Mouse (Mus musculus) left cerebral cortex, adult 11 months (tissue): Measurements from ENCODE around the gene Lamtor2.
A peak's percentile ranks its signal among the peaks of the same experiment; 100 is the strongest.
"Not testable (repeated sequence)": the region's sequence is repeated elsewhere in the genome, so short reads cannot be mapped to it uniquely, and the experiment has no call there.

Source experiments
- DNase-seq: peaks from one replicate; pipeline ENCODE4 v3.0.0; 2022; ENCODE audit warnings: low spot score

Lamtor2 gene

GRCm38 (mm10) chr3:88552676-88553524 lies at the start of gene Lamtor2:
Gene Lamtor2 (minus strand): TSS chr3:88553074.
- DNase-seq, result peak; percentile 96

- DNase-seq, result no peak
Measured at GRCm38 (mm10) chr3:88602466-88602865, 49.6 kb upstream of the Lamtor2 start.

- not testable (repeated sequence) for DNase-seq
Measured at GRCm38 (mm10) chr3:88596547-88596946, 43.7 kb upstream of the Lamtor2 start.

DNA sequence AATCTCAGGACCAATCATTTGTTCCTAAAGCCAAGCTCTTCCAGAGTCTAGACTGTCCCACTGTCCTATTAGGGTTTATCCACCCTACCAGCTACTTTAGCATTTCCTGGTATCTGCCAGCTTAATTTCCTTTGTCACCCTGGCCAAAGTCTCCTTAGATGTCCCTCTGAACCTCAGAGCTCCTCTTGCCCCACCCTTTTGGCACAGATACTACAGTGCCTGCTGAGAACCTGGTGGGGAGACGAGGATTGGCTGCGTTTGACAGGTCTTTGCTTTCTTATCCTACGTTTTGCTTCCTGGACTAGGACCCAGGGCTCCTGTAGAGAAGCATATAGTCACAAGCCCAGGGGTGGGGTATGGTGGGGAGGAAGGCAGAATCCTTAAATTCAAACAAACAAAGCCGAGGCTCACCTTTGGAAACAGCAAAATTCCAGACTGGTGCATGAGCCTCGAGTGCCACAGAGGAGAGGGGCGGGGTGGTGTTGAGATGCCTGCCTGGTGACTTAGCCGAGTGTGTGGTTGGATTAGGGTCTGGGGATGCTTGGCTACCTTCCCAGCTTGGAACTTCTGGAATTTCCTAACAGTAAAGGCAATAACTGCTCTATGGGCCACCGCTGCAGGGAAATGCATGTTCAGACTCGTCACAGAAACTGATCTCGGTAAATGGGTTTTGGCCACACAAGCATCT lies 41.2 kb upstream of the Lamtor2 start:
- DNase-seq, result no peak

DNA sequence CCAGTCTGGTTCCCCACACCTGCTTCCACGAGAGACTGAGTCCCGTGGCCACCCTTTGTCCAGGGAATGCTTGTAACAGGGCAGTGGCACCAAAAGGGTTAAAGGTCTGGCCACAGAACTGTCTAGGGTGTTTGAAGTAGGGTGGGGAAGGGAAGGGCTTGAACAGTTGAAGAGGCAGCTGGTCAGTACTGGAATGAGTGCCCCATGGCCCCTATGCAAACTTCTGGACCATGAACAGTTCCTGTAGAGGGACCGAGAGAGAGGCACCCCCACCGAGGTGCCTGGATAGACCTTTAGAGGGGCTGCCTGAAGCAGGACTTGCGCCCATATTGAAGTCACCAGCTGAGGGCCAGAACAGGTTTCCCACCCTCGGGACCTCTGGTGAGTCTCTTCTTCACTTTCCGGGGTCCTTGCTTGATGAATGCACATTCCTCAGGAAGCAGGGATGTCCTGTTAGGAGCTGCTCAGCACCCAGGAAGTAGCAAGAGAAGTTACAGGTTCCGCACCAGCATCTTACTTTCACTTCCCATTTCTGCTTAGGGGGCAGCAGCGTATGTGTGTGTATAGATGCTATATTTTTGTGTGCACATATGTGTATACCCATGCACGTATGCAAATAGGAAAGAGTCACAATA lies 40.2 kb upstream of the Lamtor2 start:
- DNase-seq, result no peak

DNA sequence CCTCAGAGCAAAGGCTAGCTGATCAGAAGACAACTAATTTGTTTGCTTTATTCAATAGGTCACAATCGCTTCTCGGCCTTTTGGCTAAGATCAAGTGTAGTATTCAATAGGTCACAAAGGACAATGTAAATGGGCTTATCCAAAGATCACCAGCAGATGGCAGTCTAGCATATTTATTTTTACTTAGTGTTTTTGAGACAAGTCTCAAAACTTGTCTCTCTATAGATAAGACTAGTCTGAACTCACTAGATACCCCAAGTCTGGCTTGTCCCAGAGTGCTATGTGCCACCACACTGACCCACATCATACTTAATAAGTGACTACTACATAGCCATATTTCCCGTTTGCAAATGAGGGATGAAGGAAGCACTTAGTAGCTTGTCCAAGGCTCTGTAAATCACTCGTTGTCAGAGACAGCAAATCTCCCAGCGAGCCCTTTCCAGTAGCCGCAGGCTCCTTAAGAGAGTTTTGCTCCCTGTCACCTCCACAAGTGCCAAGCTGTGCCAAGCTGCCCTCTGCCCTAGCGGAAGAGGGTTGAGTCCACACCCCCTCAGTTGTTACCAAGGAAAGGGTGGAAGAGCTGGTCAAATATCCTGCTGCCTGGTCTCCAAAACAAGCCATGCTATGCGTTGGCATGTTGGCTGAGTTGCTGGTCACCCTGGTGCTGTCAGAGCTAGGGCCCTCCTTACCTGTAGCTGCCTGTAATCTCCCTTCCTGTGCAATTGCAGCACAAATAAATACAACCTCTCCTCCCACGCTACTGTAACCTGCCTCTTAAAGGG lies 39.3 kb upstream of the Lamtor2 start:
- DNase-seq, result no peak

DNA sequence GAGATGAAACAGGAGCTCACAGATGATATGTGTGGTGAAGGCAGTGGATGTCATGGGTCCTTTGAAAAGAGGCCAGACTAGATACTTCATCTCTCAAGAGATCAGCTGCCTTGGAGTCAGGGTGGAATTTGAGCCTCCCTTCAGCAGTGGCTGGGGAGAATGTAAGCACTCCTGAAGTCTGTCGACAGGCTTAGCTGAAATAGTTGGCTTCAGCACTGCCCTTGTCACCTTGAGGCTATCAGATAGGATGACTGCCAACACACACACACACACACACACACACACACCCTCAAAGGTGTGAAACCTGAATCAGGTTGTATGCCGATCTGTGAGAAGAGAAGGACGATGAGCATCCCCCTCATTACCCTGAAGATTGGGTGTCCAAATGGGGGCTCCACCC lies 38.2 kb upstream of the Lamtor2 start:
- no peak for DNase-seq

DNA sequence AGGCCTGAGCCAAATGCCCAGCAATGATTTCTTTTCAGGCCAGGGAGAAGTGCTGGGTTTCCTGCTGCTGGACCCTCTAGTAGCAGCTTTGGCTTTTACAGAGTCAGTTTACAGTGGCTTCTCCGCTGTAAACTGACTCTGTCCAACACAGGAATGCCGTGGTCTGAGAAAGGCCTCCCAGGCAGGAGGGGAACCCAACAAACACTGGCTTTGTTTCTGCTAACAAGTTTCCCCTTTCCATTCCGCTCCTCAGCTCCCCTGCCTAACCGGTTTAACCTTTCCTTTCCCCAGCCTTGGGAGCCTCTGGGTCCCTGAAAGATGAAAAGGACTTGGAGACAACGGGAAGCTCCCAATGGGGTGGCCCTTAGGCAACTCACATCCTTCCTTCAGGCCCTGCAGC lies 37.4 kb upstream of the Lamtor2 start:
- DNase-seq, result no peak

GRCm38 (mm10) chr3:88586640-88587039 lies 33.8 kb upstream of the Lamtor2 start:
- DNase-seq, result no peak

DNA sequence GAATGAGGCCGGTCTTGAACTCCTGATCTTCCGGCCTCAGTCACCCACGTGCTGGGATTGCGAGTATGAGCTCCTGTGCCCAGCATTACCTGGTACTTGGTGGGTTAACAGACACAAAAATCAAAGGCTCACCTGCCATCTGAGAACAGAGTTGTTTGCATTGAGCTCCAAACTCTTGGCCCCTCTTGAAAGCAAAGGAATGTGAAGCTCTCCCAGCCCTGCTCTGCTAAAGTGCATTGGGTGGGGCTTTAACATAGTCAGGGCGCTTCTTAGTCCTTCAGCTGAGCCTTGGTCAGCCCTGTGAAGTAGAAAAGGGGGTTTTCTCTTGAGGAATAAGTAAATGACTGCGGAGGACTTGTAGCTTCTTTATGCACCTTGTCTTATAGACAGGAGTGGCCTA lies 32.9 kb upstream of the Lamtor2 start:
- no peak for DNase-seq

DNA sequence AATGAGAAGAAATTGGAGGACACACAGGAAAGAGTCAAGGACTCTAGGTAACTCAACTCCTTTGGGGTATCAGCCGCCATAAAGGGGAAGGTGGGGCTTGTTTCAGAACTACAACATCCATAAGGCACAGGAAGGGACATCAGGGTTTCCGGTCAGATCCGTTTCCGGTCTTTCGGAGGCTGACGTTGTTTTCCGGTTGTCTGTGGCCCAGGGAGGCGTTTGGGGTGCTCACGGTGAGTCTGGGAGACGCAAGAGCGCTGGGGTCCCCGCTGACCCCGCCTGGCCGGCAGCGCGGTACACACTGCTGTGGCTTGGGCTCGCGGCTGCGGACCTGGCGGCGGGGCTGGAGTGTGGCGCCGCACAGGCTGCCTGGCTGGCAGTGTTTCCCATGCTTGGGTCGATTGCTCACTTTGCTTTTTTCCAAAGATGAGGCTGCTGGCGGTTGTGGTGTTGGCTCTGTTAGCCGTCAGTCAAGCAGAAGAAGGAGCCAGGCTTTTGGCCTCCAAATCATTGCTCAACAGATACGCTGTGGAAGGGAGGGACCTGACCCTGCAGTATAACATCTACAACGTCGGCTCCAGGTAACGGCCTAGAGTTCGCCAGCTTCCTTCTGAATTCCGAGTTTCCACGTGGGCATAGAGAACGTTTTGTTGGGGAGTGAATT lies 26.7 kb upstream of the Lamtor2 start:
- DNase-seq, result peak; percentile 72

- DNase-seq, result no peak
Measured at GRCm38 (mm10) chr3:88578498-88579424, 25.9 kb upstream of the Lamtor2 start.

GRCm38 (mm10) chr3:88577846-88578245 lies 25.0 kb upstream of the Lamtor2 start:
- DNase-seq, result not testable (repeated sequence)

- no peak for DNase-seq
Measured at GRCm38 (mm10) chr3:88575540-88575939, 22.7 kb upstream of the Lamtor2 start, which contains the start of gene Ssr2. Gene Ssr2 (plus strand): TSS chr3:88575876.

DNA sequence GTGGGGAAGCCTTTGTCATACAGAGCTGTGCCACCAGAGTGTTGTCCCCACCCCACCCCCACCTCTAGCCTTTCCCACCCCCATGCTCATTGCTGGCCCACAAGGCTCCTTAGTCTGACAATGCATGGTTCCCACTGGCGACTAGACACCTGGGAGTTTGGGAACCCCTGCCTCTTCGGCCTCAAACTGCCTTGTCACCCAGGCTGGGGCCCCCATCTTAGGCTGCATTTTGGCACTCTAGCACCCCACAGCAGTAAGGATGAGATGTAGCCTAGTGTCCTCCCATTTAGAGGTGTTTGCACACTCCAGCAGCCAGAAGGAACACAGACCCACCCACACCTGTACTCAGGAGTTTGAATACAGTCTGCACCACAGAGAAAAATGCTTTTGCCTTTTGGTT lies 20.9 kb upstream of the Lamtor2 start:
- DNase-seq, result no peak

GRCm38 (mm10) chr3:88572835-88573234 lies 20.0 kb upstream of the Lamtor2 start:
- no peak for DNase-seq

- no peak for DNase-seq
Measured at GRCm38 (mm10) chr3:88571856-88572255, 19.0 kb upstream of the Lamtor2 start.

DNA sequence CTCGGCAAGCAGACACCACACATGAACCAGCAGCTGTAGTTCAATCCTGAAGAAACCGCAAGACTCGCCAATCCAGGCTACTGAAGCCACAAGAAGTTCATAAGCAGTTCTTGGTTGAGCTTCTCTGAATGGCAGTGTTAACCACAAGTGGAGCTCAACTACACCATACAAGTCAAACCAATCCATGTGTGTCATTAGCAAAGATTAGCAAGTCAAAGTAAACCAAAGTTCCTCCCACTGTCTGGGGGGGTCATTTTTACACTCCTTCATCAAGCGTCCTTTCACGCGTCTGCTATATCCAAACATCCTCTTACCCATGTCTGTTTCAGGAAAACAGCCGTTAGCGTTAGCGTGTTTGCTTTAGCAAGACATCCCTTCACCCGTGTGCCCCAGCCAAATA lies 17.5 kb upstream of the Lamtor2 start:
- no peak for DNase-seq

GRCm38 (mm10) chr3:88569694-88570093 lies 16.8 kb upstream of the Lamtor2 start:
- no peak for DNase-seq

GRCm38 (mm10) chr3:88569093-88569492 lies 16.2 kb upstream of the Lamtor2 start:
- DNase-seq, result no peak
